Mouse (Mus musculus) ES-E14 (cell line): ENCODE results near the gene Prn. TPM values are rescaled to one million over a fixed set of nuclear protein-coding genes. Genes with fewer than 3 reads are reported as not detected.

Experiments used
- DNase-seq: peaks from one replicate; pipeline ENCODE4 v3.0.0-alpha.2; 2013; ENCODE audit warnings: low read depth, low spot score
- H3K27ac ChIP-seq: 2 replicates; pipeline ENCODE4 v1.5.1; 2012; ENCODE audit warnings: low read depth, mild to moderate bottlenecking, low read length, moderate library complexity, mixed read lengths; ENCODE audit not compliant: poor library complexity, insufficient read depth, severe bottlenecking
- H3K36me3 ChIP-seq: 2 replicates; pipeline ENCODE4 v1.6.1; 2012; ENCODE audit warnings: mild to moderate bottlenecking, low read length, moderate library complexity, mixed read lengths; ENCODE audit not compliant: control insufficient read depth, poor library complexity, insufficient read depth, severe bottlenecking
- H3K4me1 ChIP-seq, 2 experiments: fragments of 150-350 bp in 1 of 2; sonication (generic) in 1 of 2; 2 replicates each; pipeline ENCODE4 v1.6.1; 2012; ENCODE audit warnings: low read length in 2 of 2, mild to moderate bottlenecking in 1 of 2, mixed read lengths in 1 of 2; ENCODE audit not compliant: control insufficient read depth in 2 of 2, insufficient read depth in 2 of 2, poor library complexity in 1 of 2
- H3K4me3 ChIP-seq, 2 experiments: fragments of 150-350 bp in 1 of 2; sonication (generic) in 1 of 2; 2 replicates each; pipeline ENCODE4 v1.5.1; 2012; ENCODE audit warnings: low read length in 2 of 2, low read depth in 1 of 2, mild to moderate bottlenecking in 1 of 2, mixed read lengths in 1 of 2; ENCODE audit not compliant: insufficient read depth in 1 of 2, poor library complexity in 1 of 2, severe bottlenecking in 1 of 2
- H3K9ac ChIP-seq: 2 replicates; pipeline ENCODE4 v1.6.1; 2012; ENCODE audit warnings: low read depth, mild to moderate bottlenecking, low read length, mixed read lengths; ENCODE audit not compliant: poor library complexity, insufficient read depth, severe bottlenecking
- H3K9me3 ChIP-seq: fragments of 150-350 bp; sonication (generic); 2 replicates; pipeline ENCODE4 v1.6.1; 2012; ENCODE audit warnings: low read depth, mild to moderate bottlenecking, low read length; ENCODE audit not compliant: control insufficient read depth, insufficient read depth
- CHD2 ChIP-seq: IDR thresholded peaks from 2 replicates; pipeline ENCODE4 v1.6.1; 2014; ENCODE audit warnings: mild to moderate bottlenecking, low read depth, low read length, inconsistent platforms
- HCFC1 ChIP-seq: IDR thresholded peaks from 2 replicates; pipeline ENCODE4 v1.6.1; 2012; ENCODE audit warnings: low read length, inconsistent platforms, borderline replicate concordance; ENCODE audit not compliant: insufficient read depth
- MAFK ChIP-seq: IDR thresholded peaks from 2 replicates; pipeline ENCODE4 v1.6.1; 2014; ENCODE audit warnings: mild to moderate bottlenecking, low read depth, low read length, inconsistent platforms; ENCODE audit not compliant: insufficient read depth
- ZC3H11A ChIP-seq: IDR thresholded peaks from 2 replicates; pipeline ENCODE4 v1.6.1; 2012; ENCODE audit warnings: low read depth, mild to moderate bottlenecking, inconsistent platforms, low read length, borderline replicate concordance
- ZNF384 ChIP-seq: IDR thresholded peaks from 2 replicates; pipeline ENCODE4 v1.6.1; 2012; ENCODE audit warnings: low read depth, low read length, inconsistent platforms
- in situ Hi-C, 2 experiments: fragments of 600-800 bp; cut with MboI; formaldehyde crosslinking; loops; one replicate each; pipeline ENCODE4 v1.15.1; 2025; ENCODE audit warnings: low sequenced_read_pairs in 2 of 2, inconsistent platforms in 1 of 2; ENCODE audit not compliant: unreplicated experiment in 2 of 2
- total RNA-seq: library from RNA; depleted of rRNA; stranded (reverse); fragments of 300-350 nt; gene quantifications from 2 replicates; pipeline ENCODE4 v1.2.3, GENCODE M21; 2012; rRNA removed

Gene Prn
- total RNA-seq, 1 experiment = not detected

DNA sequence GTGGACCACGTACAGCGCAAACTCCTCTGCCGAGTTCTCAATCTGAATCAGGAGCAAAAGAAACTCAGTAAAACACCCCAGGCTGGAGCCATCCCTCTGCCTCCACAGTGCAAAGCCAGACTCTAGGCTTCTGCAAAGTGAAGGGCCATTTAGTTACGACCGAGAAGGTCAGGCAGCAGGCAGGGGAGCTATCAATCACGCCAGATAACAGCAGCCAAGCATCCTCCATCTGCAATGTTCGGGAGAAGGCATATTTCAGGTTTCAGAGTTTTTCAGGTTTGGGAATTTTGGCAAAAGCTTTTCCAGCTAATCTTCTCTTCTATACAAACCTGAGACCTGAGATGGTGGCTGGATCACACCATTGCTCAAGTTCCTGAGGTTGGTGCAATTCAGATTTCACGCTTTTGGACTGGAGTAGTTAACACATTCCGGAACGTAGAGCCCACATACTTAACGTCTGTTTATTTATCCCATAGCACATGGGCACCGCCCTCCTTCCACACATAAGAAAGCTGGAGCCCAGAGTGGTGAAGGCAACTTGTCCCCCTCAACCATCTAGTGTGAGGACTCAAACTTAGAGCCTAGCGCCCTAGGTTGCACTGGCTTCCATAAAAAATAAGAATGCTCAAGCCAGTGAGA is 92.1 kb downstream of the Prn start:
- no peak overlapping the region for H3K27ac ChIP-seq
- peaks cover 5% of the 10 kb centered on the region; the same call in 1 of the 2 replicates for H3K36me3 ChIP-seq
- peaks cover 0 to 2% of the 10 kb centered on the region in 2 experiments; a peak in 1 of 4 replicates for H3K4me1 ChIP-seq
- no peak overlapping the region for H3K4me3 ChIP-seq
- in situ Hi-C loops = no loop called here
- DNase-seq = no peak
- H3K9me3 ChIP-seq = no peaks in the 10 kb centered on the region
- H3K9ac ChIP-seq = no peak overlapping the region
- TF ChIP-seq MAFK = no peak
- no peak for TF ChIP-seq ZC3H11A
- no peak for TF ChIP-seq ZNF384
- no peak for TF ChIP-seq HCFC1
- TF ChIP-seq CHD2 = no peak

DNA sequence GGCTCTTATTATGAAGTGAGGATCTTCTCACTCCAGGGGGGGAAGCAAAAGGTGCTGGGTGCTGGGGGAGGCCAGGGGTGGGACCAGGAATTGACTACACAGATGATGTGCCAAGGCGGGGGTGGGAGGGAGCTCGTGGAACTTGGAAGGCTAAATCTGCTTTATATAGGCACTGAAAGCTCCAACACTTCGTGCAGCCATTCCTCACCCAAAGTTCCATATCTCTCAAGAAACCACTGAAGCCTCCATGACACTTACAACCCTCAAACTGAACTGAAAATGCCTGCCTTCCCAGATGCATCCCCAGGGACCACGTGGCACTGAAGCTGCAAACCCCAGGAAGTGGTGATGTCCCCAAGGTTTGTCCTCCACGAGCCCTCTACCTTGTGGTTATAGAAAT is 94.2 kb downstream of the Prn start:
- Histone ChIP-seq H3K27ac (no peak overlapping the region), H3K4me3 (no peak overlapping the region), H3K4me1 (peaks cover 0 to 2% of the 10 kb centered on the region in 2 experiments; a peak in 1 of 4 replicates), H3K9me3 (no peaks in the 10 kb centered on the region), H3K9ac (no peak overlapping the region), H3K36me3 (peaks cover 7% of the 10 kb centered on the region; the same call in 1 of the 2 replicates)
- no peak for DNase-seq
- in situ Hi-C loops = no loop called here
- TF ChIP-seq MAFK (no peak), ZNF384 (no peak), ZC3H11A (no peak), CHD2 (no peak), HCFC1 (no peak)

DNA sequence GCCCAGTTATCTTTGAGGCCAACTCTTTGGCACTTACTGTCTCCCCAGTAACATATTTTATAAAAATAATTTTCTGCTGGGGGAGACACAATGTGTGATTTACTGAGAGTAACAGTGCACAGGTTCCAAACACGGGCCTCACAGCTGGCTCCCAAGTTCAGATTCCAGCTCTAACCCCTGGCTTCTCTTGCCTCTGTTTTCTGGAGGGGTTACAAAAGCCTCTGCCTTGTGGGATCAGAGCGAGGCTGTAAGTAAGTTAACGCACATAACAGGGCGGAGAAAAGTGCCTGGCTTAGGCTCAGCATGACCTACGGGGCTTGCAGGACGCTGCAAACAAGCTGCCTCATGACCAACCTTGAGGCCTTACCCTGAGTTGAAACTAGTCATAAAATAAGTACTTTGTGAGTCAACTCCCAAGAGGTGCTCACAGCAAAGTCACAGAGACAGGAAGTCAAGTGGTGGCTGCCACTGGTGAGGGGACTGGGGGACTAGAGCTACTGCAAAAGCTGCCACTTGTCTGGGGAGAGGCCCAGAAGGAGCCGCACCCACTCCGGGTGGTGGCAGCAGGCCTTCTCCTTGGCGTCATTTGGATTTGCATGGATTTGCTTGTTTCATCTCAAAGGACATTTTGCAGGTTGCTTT is 94.9 kb downstream of the Prn start:
- peaks cover 7% of the 10 kb centered on the region; the same call in 1 of the 2 replicates for H3K36me3 ChIP-seq
- no peaks in the 10 kb centered on the region for H3K9me3 ChIP-seq
- no peak for DNase-seq
- H3K27ac ChIP-seq = 0 out of 2 replicates have a peak overlapping the region, but pooled peaks have one; percentile 6
- TF ChIP-seq ZNF384 (no peak), HCFC1 (no peak), ZC3H11A (no peak), CHD2 (no peak)
- no peak overlapping the region for H3K4me3 ChIP-seq
- peaks cover 0 to 2% of the 10 kb centered on the region in 2 experiments; a peak in 1 of 4 replicates for H3K4me1 ChIP-seq
- in situ Hi-C loops = no loop called here
- H3K9ac ChIP-seq = no peak overlapping the region

DNA sequence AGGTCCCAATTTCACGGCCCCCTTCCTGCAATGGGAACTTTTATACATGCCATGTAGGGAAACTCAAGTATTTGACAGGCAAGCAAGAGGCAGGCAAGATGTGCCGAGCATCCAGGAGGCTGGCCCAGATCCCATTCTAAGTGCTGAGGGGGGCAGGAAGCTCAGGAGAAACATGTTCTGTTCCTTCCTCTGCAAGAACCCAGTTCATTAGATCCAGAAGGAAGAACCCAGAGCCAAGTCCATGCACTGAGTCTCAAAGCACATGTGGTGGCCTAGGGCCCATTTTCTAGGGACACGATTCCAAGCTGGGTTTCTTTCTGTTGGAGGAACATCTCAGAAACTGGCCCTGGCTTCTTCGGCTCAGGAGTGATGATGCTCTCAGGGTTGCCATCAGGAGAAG is 95.7 kb downstream of the Prn start:
- peaks cover 7% of the 10 kb centered on the region; the same call in 1 of the 2 replicates for H3K36me3 ChIP-seq

More for the DNA sequence above, 95.7 kb downstream of the Prn start:
- Histone ChIP-seq H3K4me1 (peaks cover 0 to 2% of the 10 kb centered on the region in 2 experiments; a peak in 1 of 4 replicates), H3K9ac (no peak overlapping the region), H3K9me3 (no peaks in the 10 kb centered on the region), H3K4me3 (no peak overlapping the region), H3K27ac (no peak overlapping the region)
- DNase-seq = no peak
- TF ChIP-seq ZC3H11A (no peak), CHD2 (no peak), MAFK (no peak), HCFC1 (no peak), ZNF384 (no peak)
- in situ Hi-C loops = no loop called here

Other genes with a start within 250 kb of the Prn start
- 0.16 TPM in 1 of 2 replicates, not detected in the other for gene Erv3, start 50.2 kb upstream of the Prn start, total RNA-seq
- gene Prnp, start within 50 bp of the Prn start, total RNA-seq = 30.8 and 33.7 TPM in 2 replicates
- gene Prnd, start 40.9 kb downstream of the Prn start, total RNA-seq = 0.98 and 1.5 TPM in 2 replicates
- 2.2 and 3.2 TPM in 2 replicates for gene Rassf2, start 120.3 kb downstream of the Prn start, total RNA-seq
- 33.7 and 43.5 TPM in 2 replicates for gene Slc23a2, start 235.2 kb downstream of the Prn start, total RNA-seq